Mouse (Mus musculus) left cerebral cortex, postnatal 36 days (tissue): Measurements from ENCODE around the gene Trhde. TPM values are rescaled to one million over a fixed set of nuclear protein-coding genes. Genes with fewer than 3 reads are reported as not detected.

Experiments
- DNase-seq, 2 experiments: peaks; one replicate each; pipeline ENCODE4 v3.0.0; 2021 to 2022; ENCODE audit warnings: low spot score in 2 of 2, mixed read lengths in 1 of 2
- intact Hi-C: fragments of 180-260 bp; cut with DNase I; formaldehyde crosslinking; loops from one replicate; pipeline ENCODE4 v1.15.1; 2025
- total RNA-seq, 2 experiments: library from RNA; stranded (reverse); gene quantifications; 2 replicates each; pipeline ENCODE4 v1.2.3; 2021

Trhde gene
- total RNA-seq = 10 to 100 TPM; 31.5 to 37.7 TPM

DNA sequence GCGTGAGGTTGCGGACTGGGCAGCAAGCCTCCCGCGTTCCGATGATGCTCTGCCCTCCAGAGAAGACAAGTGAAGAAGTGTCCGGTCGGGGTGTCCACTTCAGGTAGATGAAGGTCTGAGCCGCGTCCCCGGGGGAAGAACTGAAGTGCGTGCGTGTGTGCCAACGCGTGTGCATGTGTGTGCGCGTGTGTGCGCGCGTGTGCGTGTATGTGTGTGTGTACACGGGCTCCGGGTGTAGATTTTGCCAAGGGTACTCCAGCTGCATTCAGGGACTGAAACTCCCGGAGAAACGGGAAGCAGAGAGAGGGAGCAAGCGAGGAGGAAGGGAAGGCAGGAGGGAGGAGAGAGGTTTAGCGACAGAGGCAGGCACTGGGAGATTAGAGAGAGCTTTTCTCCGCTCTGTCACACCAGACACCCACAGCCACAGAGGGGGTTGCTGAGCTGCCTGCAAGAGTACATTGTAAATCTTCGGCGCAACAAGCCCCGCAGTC, at the start of gene Trhde:
Trhde (minus strand) TSS at position 147 of the 491 bp plus-strand sequence.
- intact Hi-C loops = no loop called here
- DNase-seq = no peak

DNA sequence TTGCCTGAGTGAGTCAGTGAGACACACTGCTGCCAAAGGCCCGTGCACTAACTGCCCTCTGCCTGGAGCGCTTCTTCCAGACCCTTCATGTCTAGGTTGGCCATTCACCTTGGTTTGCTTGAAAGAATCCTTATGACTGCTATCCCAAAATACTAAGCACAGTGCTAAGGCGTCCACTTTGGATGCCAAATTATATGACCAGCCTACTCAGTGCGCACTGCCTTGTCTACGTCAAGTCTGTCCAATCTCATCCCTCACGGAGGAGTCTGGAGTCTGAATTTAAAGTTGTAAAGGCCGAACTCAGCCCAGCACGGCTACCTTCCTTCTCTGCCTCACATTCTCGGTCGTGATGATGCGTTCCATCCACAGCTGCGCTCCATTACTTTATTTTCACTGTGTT, 39.9 kb upstream of the Trhde start:
- intact Hi-C loops = no loop called here

DNA sequence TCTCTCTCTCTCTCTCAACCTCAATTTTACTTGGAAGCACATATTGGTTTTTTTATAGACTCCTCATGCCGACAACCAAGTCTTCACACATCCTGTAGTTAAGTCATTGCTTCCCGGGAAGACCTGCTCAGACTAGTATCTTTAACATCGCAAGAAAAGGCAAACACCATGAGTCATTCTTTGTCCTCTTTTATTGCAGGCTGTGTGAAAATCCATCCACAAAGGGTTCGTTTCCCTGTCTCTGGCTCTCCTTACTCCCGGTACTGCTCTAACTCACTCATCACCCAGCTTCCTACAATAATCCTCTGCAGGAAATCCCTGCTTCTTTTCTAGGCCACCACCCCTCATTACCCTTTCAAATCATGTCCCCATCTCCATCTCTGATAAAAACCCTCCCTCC, 39.3 kb upstream of the Trhde start:
- intact Hi-C loops = no loop called here
- no peak for DNase-seq

More for the DNA sequence above, 39.9 kb upstream of the Trhde start:
- DNase-seq = peak in 1 of 2 experiments; percentile 11

DNA sequence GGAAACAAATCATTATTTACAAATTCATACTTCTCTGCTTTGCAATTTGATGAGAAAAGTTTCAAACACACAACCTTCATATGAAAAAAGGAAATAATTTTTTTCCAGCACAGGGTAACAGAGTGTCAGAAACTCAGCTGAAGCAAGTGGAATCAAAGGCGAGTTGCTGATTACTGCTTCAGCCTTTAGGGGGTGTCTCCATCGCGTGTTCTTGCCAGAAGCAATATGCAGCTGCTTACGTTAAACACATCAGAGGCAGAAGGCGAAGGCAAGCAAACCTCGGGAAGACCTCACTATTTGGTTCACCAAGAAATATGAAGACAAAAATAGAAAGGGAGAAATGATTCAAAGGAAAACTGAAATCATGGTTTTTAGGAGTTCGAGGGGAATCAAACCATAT, 29.2 kb upstream of the Trhde start:
- DNase-seq = no peak
- intact Hi-C loops = no loop called here

DNA sequence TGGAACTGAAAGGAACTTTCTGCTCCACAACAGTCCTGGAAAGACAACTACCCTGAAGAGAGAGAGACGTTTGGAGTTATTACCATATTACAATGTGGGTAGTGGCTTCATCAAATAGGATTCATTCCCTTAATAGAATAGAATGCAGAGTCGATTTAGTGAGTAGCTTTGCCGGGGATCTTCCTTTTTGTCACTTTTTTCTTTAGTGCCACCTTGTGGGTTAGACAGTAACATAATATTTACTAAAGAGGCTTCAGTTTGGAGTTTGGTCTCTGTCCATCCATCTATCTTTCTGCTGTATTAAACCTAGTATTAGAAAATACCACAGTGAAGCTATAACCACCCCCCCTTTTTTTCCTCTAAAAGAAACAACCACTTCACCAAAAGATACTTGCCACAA, 6.7 kb upstream of the Trhde start:
- no peak for DNase-seq
- intact Hi-C loops = loop anchor here (5.0 kb wide), 2 partner anchors 1701 to 1781 kb away; no protein-coding TSS in a partner anchor

DNA sequence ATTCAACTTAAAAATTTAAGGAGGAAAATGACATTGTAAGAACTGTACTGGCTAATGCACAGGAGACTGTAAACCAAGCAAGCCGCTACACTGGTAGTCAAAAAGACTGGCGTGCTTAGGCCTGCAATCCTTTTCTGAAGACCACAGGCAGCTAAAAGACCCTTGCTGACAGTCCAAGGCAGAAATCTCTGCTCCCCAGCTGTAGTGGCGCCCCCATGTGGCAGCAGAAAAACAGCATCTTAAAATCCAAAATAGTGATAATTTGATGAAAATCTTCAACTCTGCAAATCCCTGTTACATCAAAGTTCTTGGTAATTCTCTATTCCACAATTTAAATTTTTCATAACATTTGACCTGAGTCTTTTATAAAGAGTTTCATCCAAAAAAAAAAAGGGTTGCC, 3.8 kb upstream of the Trhde start:
- intact Hi-C loops = loop anchor here (5.0 kb wide), 2 partner anchors 1699 to 1779 kb away; no protein-coding TSS in a partner anchor
- no peak for DNase-seq

DNA sequence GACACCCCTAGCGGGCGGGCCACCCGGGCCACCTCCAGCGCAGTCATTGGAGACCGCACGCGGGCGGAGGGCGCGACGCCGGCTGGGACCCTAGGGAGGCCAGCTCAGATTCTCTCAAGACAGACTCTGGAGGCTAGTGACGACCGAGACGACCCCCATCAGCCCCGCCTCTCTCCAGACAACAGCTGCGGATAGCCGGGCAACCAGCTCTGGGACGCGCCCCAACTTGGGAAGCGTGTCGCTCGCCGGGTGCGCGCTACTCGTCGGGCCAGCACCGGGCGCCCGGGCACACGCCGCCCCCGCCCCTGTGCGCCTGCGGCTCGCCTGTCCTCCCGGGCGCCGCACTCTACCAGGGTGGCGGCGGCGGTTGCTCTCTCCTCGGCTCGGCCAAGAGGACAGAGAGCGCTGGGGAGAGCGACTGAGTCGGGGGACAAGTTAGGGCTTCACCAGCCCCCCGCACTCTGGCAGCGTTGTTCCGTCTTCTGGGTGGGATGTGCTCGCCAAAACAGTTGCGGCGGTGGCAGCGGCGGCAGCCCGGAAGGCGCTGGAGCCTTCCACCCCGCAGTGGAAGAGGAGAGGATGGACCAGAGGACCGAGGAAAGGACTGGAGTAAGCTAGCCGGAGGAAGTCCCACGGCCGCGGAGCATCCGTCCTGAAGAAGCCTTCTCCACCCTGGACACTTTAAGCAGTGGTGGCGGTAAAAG, 498 bp downstream of the Trhde start:
- DNase-seq = peak; percentile 50 to 68
- intact Hi-C loops = no loop called here

DNA sequence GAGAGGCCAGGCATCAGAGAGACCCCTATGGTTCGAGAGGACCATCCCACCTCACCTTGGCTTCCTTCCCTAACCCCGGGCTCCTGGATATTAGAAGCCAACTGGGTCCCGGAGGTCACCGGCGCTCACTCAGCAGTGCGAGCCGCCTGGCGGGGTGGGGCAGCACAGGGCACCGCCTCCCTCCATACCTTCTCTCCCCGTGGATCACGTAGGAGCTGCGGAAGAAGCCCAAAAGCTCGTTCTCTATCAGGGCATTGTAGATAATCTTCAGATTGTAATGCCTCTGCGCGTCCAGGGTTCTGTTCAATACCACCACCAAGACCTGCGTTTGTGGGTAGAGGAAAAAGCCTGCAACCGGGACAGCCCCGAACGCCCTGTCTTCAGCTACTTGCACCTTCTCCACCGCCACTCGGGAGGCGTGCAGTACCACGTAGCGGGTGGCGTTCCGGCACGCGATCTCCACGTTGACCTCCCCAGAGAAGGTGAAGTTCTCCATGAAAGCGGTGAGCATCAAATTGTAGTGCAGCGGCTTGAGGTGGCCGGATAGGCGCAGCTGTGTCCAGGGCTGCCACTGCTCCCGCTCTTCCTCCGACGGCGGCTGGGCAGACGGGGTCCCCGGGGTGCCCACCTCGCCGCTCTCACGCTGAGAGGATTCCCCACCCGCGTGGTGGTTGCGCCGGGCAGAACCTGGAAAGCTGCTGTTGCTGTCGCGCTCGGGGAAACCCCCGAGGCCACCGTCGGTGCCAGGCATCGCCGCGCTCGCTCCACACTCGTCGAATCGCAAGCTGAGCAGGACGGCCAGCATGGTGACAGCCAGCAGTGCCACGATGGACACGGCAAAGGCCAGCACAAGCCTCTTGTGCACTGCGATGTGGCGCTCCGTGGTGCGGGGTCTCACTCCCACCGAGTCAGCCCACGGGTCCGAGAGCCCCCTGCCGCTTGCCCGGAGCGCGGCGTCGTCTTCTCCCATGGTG, 1.5 kb downstream of the Trhde start:
- DNase-seq = peak; percentile 15 to 32
- intact Hi-C loops = no loop called here

DNA sequence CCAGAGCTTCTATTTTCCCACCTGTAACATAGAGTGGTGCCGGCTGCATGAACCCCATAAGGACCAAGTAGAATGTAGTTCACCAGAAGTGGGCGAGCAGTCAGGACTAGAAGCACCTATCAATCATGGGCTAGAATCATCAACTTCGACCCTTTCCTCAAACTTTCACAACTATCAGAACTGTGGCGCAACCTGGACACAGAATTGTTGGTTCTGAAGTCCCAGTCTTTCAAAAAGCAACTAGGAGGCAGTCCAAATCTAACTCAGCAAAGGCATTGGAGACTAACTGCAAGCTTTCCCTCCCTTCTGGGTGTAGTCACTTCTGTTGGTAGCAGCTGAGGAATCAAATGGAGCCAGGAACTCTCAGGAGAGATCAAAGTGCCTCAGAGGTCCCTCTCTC, 2.6 kb downstream of the Trhde start:
- DNase-seq = no peak
- intact Hi-C loops = loop anchor here (10.0 kb wide), 1 partner anchor 295 kb away; no protein-coding TSS in a partner anchor

DNA sequence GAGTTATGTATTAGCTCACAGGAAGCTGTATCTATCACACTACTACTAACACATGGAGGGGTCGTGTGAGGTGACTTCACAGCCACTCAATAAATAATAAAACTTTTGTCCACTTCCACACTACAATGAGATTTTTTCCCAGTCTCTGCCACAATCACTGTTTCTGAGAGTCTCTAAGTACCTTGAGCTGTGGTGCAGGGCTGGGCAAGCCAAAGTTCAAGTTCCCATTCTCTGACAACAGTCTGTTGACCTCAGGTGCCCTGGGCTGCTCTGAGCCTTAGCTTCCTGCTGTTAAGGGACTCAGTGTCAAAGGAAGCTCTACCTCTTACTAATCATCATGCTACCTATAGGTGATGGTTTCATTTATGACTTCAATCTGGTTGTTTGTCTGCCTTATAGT, 3.3 kb downstream of the Trhde start:
- intact Hi-C loops = loop anchor here (10.0 kb wide), 1 partner anchor 296 kb away; no protein-coding TSS in a partner anchor
- no peak for DNase-seq

DNA sequence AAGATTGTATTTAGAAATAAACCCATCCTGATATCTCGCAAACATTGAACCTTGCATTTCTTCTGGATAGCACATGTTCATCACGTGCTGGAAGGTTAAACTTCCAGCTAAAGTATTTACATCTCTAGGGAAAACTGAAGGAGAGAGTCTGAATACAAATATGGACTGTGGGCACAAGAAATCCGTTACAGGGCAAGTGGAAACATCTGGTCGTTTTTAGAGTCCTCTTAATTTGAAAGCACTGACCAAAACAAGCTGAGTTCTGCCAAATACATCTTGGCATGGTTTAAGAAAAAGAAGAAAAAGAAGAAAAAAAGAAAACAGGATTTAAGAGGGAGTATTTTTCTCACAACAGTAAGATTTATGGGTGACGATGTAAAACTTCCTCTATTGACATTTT, 3.9 kb downstream of the Trhde start:
- no peak for DNase-seq
- intact Hi-C loops = loop anchor here (10.0 kb wide), 1 partner anchor 297 kb away; no protein-coding TSS in a partner anchor

DNA sequence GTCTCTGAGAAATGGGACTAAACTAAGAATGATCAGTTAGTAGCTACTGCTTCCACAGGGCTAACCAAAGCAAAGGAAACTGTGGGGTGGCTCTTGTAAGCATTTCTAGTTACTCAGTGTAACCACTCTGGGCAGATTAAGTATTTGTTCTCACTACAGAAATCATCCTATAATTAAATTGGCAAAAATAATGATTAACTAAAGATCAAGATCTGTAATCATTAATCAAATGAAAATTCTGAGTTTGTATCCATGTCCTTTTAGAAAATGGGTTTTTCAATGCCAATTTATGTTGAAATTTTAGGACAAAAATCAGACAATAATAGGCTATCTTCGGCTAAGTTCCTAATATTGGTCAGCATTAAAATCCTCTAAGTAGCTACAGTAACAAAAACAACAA, 4.4 kb downstream of the Trhde start:
- intact Hi-C loops = loop anchor here (10.0 kb wide), 1 partner anchor 297 kb away; no protein-coding TSS in a partner anchor
- no peak for DNase-seq

DNA sequence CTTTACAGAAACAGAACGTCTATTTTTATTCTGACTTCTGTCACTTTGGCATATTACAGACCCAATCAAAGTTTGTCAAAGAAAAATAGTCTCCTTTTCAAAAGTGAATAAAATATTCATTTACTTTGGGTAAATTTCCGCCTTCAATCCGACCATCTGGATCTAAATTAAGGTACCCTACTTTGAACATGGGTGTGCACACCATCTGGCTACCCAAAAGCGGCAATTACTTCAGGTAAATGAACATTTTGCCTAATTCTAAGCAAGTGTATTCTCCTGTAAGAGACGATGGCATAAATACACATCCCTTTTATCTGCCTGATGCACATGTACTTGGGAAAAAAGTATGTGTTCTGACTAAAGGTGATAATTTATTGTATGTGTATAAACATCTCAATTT, 5.2 kb downstream of the Trhde start:
- intact Hi-C loops = loop anchor here (10.0 kb wide), 1 partner anchor 298 kb away; no protein-coding TSS in a partner anchor
- no peak for DNase-seq

DNA sequence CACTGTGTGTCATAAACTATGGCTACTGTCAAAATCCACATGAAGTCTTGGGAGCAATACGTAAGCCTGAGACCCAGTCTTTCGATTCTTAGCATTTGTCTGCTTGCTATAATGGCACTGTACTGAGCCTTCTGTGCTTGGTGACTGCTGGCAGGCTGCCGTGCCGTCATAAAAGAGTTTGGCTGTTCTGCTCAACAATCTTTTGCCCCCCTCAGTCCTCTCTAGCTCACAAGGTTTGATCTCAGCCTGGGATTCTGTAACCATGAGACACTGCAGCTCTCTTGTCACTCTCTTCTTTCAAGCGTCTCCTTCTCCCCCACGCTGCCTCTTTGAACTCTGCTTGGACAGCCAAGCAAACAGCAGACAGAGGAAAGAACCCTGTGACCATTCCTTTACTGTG, 7.9 kb downstream of the Trhde start:
- intact Hi-C loops = loop anchor here (10.0 kb wide), 1 partner anchor 301 kb away; no protein-coding TSS in a partner anchor
- no peak for DNase-seq

DNA sequence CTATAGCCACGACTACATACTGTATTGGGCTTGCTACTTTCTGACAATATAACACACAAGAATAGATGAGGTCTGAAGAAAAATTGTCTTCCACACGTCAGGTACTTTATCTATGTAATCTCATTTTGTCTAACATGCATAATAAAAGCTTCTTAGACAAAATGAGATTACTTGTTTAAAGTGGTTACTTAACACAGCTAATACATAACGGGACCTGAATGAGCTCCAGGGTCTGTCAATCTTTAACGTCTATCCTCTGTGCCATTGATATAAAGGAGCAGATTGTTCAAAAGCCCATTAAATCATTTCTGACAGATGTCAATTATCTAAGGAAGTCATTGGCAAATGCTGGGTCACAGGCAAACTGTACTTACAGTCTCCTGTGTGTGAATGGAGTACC, 36.2 kb downstream of the Trhde start:
- no peak for DNase-seq
- intact Hi-C loops = no loop called here

DNA sequence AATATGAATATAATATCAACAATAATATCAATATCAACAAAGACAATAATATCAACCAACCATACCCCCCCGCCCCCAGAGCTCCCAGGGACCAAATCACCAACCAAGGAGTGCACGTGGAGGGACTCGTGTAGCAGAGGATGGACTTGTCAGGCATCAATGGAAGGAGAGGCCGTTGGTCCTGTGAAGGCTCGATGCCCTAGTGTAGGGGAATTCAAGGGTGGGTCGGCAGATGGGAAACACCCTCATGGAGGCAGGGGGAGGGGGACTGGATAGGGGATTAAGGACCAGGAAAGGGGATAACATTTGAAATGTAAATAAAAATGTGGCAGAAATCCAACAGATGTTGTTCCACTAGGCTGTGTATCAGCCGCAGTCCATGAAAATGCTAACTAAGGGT, 40.0 kb downstream of the Trhde start:
- intact Hi-C loops = no loop called here
- DNase-seq = no peak

DNA sequence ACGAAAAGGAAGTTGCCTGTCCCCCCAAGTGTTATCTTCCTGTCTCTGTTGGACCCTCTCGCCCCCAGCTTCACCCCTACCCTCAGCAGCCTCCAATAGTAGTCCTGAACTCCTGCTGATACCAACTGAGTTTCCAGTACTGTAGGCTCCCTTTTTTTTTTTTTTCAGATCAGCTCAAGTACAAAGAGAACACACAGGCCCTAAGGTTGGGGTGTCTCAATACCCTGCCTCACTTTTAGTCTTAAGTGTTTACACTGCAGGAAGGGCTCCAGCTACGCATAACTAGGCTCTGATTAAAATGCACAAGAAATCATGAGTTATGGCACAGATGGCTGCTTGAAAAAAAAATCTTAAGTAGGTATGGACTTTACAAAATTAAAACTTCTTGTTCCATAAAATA, 42.9 kb downstream of the Trhde start:
- intact Hi-C loops = no loop called here

DNA sequence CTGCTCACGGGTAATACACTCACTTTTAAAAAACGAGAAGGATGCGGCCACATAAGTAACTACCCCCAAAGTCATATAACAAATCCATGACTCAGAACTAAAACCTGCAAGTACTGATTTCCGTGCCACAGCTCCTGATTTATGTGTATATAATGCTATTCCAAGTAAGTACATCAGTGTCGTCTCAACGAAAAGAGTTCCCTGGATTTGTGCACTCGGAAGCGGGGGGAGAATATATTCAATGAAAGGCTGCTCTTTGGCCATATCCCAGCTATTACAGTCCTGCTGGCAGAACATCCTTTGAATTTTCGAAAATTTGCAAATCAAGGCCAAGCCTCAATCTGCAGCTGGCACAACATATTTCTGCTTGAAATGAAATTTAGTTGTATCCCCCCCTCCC, 43.5 kb downstream of the Trhde start:
- intact Hi-C loops = no loop called here
- DNase-seq = no peak

More for the DNA sequence above, 42.9 kb downstream of the Trhde start:
- no peak for DNase-seq

DNA sequence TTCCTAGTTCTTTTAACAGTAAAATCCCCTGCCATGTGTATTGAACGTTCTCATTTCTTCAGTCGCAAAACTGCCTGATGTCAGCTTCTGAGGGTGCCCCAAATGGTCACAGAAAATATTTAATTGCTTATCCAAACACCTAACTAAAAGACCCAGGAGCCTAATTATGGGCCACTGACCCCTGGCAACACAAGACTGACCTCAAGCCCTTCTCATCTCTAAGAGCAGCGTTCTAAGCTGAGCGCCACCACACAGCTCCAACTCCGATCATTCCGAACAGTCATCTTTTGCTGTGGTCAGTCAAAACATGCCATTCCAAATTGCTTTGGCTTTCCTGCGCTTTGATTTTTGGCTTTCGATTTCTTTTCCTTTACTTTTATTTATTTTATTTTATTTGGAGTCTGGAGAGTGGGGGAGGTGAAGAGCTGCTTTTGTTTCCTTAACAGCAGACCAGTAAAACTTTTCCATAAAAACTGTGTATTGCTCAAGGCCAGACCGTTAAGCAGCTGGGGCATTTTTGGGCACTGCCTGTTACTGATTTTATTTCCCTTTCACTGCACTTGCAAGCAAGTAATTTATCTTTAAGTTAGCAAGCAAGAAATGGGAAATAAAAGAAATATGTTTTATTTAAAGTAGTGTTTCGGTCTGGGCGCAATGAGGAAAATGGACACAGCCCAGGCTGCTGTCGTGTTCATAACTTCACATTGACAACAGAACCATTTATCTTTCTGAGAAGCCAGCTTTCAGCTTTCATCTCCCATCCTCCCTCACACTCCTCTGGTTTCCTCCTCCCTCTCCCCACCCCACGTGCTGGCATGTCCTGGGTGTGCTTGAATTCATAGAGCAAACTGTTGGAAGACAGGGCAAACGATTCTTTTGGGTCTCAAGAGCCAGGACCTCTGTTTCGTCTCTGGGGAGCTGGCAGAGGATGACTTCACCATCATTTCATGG, 59.1 kb downstream of the Trhde start:
- intact Hi-C loops = no loop called here
- no peak for DNase-seq
